Mouse (Mus musculus) embryonic fibroblast, embryonic 13.5 days (primary cell): ENCODE measurements at regions not wholly inside any gene's neighbourhood (a gene's known extent, or its start where the extent isn't known, plus 50 kb on each side); places are given as distances from the start of the nearest gene placed in this dataset.

ENCODE experiments used
- H3K27ac ChIP-seq: 2 replicates; pipeline ENCODE4 v1.5.1; 2012; ENCODE audit warnings: low read length, control low read depth, inconsistent platforms; ENCODE audit not compliant: insufficient read depth
- H3K4me1 ChIP-seq: 2 replicates; pipeline ENCODE4 v1.6.1; 2011; ENCODE audit warnings: low read length; ENCODE audit not compliant: control insufficient read depth, insufficient read depth
- H3K4me3 ChIP-seq: 2 replicates; pipeline ENCODE4 v1.5.1; 2011; ENCODE audit warnings: mild to moderate bottlenecking, control low read depth, low read length; ENCODE audit not compliant: insufficient read depth
- CTCF ChIP-seq: IDR thresholded peaks from 2 replicates; pipeline ENCODE4 v1.5.1; 2011; ENCODE audit warnings: mild to moderate bottlenecking, control low read depth, low read length, moderate library complexity, borderline replicate concordance; ENCODE audit not compliant: insufficient read depth
- POLR2A ChIP-seq: IDR thresholded peaks from 2 replicates; pipeline ENCODE4 v1.6.1; 2011; ENCODE audit warnings: low read depth, mild to moderate bottlenecking, control low read depth, low read length, moderate library complexity

GRCm38 (mm10) chr17:89311133-89311532 lies 110.7 kb upstream of the Fshr start:
- no peaks in the 10 kb centered on the region for H3K4me1 ChIP-seq
- H3K4me3 ChIP-seq, result no peak overlapping the region
- H3K27ac ChIP-seq, result no peak overlapping the region
- TF ChIP-seq CTCF, result no peak
- no peak for TF ChIP-seq POLR2A

GRCm38 (mm10) chr17:89301325-89301724 lies 100.8 kb upstream of the Fshr start:
- TF ChIP-seq POLR2A, result no peak
- no peak for TF ChIP-seq CTCF
- H3K4me3 ChIP-seq, result no peak overlapping the region
- no peaks in the 10 kb centered on the region for H3K4me1 ChIP-seq
- H3K27ac ChIP-seq, result no peak overlapping the region

DNA sequence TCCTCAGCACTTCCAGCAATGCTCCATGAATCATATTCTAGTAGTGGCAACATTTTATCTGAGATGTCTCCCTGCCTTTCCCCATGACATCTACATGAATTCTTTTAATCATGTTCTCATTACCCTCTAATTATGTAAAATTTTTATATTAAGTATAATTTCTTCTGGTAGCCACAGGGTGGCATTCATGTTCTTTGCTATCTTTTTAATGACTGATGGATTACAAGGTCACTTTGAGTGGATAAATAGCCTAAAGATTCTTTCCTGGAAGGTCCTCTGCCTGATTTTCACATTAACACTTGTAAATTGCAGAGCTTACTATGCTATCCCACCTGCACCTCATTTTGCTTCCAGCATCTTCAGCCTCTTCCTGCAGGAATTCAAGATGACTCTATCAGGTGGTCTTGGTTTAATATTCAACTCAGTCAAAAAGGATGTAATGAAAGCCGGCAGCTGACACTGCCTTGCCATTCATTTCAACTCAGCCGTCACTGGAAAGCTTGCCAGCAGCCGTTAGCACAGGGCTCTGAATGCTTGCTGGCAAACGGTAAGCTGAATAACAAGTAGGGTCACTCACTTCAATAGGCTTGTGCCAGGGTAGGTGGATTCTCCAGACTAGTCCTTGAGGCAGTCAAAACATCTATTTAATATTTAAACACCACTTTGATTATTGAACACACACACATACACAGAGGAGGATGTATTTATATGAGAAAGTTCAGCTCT lies 97.0 kb upstream of the Fshr start:
- H3K4me3 ChIP-seq, result no peak overlapping the region

GRCm38 (mm10) chr17:89281321-89281720 lies 80.8 kb upstream of the Fshr start:
- peaks cover 3% of the 10 kb centered on the region; the same call in 1 of the 2 replicates for H3K4me1 ChIP-seq
- TF ChIP-seq CTCF (no peak), POLR2A (no peak)
- no peak overlapping the region for H3K4me3 ChIP-seq
- peak overlapping the region; percentile 69 for H3K27ac ChIP-seq

More for the DNA sequence above, 97.0 kb upstream of the Fshr start:
- TF ChIP-seq CTCF (no peak), POLR2A (no peak)
- Histone ChIP-seq H3K27ac (no peak overlapping the region), H3K4me1 (no peaks in the 10 kb centered on the region)

GRCm38 (mm10) chr17:89272141-89272540 lies 71.7 kb upstream of the Fshr start:
- no peak for TF ChIP-seq CTCF
- TF ChIP-seq POLR2A, result no peak
- H3K4me1 ChIP-seq, result no peaks in the 10 kb centered on the region
- H3K4me3 ChIP-seq, result no peak overlapping the region
- no peak overlapping the region for H3K27ac ChIP-seq

GRCm38 (mm10) chr17:89255687-89256086 lies 55.2 kb upstream of the Fshr start:
- no peak overlapping the region for H3K4me3 ChIP-seq
- TF ChIP-seq CTCF (no peak), POLR2A (no peak)
- H3K4me1 ChIP-seq, result no peaks in the 10 kb centered on the region
- no peak overlapping the region for H3K27ac ChIP-seq

DNA sequence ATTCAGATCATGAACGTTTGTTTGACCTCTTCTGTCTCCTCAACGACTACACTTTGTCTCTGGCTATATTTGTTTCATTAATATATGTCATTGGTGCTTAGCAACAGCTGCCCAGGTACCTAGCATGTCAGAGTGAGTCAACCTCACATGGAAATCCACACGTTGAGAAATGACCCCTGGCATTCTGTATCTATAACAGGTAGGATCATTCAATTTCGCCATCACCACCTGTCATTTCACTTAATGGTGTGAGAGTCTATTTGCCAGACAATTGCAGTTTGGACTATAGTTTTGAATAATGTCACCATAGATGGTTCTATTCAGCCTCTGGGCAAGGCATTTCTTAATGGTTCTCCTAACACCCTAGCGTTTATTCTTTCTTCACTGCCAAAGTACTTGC lies 50.3 kb upstream of the Fshr start:
- Histone ChIP-seq H3K27ac (no peak overlapping the region), H3K4me1 (no peaks in the 10 kb centered on the region), H3K4me3 (no peak overlapping the region)
- no peak for TF ChIP-seq POLR2A
- no peak for TF ChIP-seq CTCF
